Mouse (Mus musculus): Measurements from ENCODE around the gene Ankrd33.

The Ankrd33 gene

DNA sequence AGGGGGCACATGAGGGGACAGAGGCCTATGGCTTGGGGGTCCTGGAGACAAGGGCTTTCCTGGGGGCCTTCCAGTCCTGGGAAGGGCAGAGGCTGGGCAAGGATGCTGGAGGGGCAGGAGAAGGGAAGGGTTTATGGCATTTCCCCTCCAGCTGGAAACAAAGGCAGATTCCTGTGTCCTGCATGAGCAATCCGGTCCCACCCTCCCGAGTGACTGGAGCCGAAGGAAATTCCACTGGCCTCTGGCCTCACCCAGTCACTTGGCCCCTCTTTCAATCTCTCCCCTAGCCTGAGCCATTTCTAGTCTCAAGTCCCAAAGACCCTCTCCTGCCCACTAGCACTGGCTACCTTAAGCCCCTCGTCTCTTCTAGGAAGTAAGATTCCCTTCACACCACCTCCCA is 7.6 kb downstream of the Ankrd33 start:
- no peak for DNase-seq (ENCODE audit: low spot score in 2 of 2)

DNA sequence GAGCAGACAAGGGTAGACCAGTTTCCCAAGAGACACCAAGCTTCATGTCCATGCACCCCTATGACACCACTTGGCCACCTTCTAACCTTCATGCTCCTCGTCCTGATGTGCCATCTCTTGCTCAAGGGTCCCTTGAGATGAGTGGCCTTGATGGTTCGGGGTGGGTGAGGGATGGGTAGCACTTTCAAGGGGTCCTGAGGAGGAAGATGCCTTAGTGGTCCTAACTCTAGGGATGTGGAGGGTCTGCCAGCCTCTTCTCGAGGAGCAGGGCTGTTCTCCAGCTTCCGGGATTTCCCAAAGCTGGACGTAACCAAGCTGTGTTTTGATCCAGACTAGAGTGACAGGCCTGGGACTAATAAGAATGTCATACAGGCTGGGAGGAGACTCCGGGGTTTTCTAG is 10.0 kb downstream of the Ankrd33 start:
- DNase-seq (ENCODE audit: low spot score in 2 of 2), result no peak

DNA sequence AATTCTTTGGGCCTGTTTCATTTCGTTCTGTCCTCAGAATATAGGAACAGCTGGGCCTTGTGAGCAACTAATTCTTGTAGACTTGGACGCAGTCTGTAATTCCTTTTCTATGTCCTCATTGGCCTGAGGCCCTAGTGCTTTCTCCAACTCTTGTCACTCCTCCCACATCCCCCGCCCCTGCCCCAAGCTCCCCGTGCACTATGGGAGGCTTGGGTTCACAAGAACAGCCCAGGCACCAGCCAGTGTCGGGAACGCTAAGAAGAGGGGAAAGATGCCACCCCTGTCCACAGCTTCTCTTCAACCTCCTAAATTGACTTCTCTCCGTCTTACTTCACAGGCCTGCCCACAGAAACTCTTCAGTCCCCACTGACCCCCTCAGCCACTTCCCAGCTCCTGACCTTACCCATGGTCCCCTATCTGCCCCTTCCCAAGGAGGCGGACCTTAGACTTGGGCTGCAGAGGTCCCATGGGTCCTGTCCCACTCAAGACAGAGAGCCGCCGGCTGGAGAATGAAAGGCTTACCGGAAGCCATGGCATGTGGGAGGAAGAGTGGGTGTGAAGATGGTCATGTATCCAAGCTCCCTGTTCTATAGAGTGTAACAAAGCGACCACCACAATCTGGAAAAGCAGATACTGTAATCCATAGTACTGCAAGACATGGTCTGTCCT is 11.5 kb downstream of the Ankrd33 start:
- no peak for DNase-seq (ENCODE audit: low spot score in 2 of 2)

DNA sequence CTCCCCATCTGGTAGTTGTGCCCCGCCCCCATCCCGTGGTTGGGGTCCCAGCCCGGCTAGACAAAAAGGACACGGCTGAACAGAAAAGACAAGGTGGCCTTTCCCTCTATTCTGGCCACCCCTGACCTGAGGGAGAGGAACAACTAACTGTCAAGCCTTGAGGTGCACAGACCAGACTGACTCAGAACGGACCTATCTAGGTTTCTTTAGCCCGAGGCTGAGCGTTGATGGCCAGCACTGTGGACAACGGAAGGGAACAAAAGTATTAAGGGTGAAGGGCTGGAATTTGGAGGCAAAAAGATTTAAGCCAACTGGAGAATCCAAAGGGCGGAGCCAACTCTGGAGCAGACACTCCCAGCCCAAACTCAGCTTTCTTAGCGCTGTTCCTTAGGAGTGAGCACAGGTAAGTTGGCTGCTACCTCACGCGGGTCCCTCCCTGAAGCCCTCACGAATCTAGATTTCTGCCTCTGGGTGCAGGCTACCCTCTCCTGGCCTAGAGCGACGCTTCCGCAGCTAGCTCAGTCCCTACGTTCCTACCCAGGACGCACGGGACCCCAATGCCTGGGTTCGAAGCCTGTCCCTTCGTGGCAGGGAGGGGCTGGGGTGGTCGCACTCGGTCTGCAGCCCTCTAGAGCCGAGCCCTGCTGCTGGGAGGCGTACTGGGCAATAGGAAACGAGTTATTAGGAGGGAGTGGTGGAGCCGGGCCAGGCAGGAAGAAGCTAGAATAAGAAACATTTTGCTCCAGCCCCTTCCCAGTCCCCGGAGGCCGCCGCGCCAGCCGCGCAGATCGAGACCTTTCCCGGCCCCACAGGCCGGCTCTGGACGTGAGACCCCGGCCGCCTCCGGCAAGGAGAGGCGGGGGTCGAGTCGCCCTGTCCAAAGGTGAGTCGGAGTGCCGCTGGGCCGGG is 12.9 kb downstream of the Ankrd33 start, which contains the start of gene Acvrl1:
Gene Acvrl1 (plus strand): TSS at position 342 of the 909 bp plus-strand sequence.
- no peak for DNase-seq (ENCODE audit: low spot score in 2 of 2)

DNA sequence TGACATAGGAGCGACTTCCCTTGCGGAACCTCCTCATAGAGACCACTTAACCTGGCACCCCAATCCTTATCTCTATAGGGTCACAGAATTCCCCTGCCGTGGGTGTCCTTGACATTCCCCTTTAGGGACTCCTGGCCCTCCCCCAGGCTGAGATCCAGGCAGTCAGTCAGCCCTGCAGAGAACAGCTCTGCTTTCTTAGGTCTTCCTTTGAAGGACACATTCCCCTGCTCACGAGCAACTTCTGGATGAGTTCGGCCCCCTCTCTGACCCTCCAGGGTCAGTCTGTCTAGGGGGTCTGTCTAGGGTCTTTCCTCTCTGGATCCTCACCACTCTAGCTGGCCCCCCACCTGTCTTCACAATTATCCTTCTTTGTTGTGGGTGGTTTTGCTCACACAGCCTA is 13.9 kb downstream of the Ankrd33 start:
- DNase-seq (ENCODE audit: low spot score in 2 of 2), result no peak

DNA sequence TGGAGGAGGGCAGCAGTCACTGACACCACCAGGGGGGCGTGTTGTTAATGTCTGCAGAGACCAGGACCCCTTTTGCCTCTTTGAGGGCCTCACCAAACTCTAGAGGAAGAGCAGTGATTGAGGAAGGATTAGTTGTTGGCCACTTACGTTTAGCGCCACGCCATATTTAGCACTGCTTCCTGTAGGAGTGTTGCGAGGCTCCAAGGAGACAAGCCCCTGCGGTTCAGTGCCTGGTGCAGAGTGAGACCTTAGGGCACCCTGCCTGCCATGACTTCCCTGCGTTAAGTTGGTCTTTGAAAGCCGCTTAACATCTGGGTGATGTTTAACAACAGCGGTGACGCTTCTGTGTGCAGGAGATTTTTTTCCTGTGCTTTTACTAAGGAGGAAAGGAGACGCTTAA is 15.9 kb downstream of the Ankrd33 start:
- DNase-seq (ENCODE audit: low spot score in 2 of 2), result no peak

DNA sequence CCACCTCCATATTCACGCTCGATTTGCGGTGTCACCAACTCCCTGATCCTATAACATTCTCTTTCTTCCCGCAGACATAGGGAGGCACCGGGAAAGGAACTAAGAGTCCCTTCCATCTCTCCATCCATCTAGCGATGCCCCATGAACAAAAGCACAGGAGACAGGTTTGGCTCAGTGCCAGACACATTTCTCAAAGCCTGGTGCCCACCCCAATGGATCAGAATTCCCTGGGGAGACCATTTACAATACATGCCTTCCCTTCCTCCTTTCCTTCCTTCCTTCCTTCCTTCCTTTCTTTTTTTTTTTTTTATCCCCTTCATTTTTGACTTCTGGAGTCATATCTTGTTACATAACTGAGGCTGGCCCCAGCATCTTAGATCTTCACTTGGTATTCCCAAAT is 16.5 kb downstream of the Ankrd33 start:
- no peak for DNase-seq (ENCODE audit: low spot score in 2 of 2)

DNA sequence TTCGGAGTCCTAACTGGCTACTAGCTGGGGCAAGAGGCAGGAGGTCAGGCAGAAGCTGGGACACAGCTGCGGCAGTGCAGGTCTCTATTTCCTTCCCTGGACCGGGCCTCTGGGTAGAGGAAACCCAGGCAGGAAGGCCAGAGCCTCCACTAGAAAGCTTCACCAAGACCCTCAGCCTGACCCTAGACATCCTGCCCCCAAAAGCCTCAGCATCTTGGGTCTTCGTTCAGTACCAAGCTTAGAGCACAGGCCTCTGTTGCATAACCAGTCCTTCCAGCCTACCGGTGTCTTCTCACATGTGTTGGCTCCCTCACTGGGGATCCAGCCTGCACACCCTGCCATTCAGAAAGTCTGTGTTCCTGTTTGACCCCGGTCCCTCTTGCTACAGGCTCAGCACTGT is 17.2 kb downstream of the Ankrd33 start:
- DNase-seq (ENCODE audit: low spot score in 2 of 2), result no peak

DNA sequence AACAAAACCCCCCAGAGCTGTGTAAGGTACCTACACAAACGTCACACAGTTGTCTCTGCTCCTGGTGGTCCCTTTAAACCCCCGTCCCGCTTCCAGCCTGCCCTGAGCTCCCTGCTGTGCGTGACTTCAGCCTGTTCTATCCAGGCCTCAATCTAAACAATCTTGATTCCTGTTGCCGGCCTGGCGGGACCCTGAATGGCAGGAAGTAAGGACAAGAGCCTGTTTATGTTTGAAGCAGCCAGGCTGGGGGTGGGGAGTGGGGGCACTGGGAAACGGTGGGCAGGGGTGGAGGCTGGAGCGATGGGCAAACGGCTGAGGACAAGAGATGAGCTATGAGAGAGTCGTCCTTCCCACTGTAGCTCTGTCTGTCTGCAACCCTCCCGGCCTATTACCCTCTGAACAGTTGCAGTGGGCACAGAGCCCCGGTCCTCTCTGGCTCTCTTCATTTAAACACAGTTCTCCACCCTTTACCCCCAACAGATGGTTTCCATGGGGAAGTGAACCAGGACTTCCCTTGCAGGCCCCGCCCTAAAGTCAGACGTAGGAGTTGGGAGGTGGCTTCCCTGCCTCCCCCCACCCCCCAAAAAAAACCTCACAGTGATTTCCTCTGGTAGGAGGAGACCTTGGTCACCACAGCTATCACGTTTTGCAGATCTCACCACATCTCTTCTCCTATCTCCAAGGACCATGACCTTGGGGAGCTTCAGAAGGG is 18.6 kb downstream of the Ankrd33 start:
- no peak for DNase-seq (ENCODE audit: low spot score in 2 of 2)

DNA sequence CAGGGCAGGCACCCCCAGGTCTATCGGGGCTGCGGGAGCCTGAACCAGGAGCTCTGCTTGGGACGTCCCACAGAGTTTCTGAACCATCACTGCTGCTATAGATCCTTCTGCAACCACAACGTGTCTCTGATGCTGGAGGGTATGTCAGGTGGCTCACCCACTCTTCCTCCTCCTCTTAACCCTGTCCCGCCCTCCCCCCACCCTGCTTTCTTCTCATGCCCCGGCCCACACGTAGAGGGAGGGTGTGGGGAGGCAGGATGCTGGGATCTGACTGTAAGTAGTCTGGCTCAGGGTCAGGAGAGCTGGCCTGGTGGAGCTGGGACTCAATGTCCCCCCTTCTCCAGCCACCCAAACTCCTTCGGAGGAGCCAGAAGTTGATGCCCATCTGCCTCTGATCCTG is 19.9 kb downstream of the Ankrd33 start:
- DNase-seq (ENCODE audit: low spot score in 2 of 2), result no peak

DNA sequence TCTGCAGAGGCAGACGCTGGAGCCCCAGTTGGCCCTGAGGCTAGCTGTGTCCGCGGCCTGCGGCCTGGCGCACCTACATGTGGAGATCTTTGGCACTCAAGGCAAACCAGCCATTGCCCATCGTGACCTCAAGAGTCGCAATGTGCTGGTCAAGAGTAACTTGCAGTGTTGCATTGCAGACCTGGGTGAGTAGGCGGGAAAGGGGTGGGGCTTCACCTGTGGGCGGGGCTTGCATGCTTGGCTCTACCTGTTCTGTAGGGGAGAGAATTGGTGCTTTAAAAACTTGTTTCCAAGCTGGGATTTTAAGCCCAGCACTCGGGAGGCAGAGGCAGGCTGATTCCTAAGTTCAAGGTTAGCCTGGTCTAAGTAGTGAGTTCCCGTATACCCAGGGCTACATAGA is 21.9 kb downstream of the Ankrd33 start:
- DNase-seq (ENCODE audit: low spot score in 2 of 2), result no peak

DNA sequence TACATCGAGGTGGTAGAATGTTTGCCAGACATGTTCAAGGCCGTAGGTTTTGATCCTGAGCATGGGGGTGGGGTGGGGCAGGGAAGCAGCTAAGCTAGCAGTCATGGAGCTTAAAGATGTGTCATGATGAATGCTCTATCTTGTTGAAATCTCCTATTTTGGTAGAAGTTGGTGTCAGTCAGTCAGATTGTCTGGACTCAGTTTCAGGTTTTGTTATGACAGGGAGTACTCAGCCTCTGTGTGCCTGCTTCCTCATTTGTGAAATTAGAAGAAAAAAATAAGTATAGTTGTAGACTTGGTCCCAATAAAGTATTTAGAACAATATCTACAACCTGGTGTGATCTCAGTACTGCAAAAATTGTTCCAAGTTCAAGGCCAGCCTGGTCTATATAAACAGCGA is 23.1 kb downstream of the Ankrd33 start:
- DNase-seq (ENCODE audit: low spot score in 2 of 2), result no peak

DNA sequence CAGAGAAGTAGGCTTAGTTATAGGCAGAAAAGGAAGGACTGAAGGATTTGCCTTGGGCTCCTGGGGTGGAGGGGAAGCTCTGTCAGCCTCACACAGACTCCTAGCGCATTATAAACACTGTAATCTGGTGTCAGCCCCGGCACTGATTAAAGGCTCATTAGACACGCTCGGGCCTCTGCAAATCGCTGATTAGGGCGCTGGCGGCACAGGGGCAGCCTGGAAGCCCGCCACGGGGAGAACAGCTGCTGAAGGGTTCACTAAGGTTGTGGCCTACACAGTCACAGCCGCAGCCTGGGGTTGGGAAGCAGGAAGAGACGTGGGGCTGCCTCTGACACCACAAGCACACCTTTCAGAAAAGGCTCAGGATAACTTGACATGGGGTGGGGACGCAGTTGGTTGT is 24.3 kb downstream of the Ankrd33 start:
- no peak for DNase-seq (ENCODE audit: low spot score in 2 of 2)

DNA sequence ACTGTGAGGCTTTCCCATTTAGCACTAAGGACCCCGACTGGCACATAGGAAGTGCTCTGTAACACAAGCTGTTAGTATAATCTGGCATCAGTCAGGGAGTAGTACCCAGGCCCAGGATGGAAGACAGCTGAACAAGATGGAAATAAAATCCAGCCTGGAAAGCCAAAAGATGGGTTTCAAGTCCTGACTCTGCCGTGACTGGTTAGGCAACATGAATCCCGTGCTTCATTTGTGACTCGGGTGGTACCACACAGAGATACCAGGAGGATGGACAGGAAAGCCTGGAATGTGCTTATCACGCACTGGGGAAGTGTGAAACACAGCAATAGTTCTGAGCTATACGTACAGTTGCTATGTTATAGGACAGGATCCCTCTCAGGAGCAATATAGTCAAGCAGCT is 25.0 kb downstream of the Ankrd33 start:
- no peak for DNase-seq (ENCODE audit: low spot score in 2 of 2)

DNA sequence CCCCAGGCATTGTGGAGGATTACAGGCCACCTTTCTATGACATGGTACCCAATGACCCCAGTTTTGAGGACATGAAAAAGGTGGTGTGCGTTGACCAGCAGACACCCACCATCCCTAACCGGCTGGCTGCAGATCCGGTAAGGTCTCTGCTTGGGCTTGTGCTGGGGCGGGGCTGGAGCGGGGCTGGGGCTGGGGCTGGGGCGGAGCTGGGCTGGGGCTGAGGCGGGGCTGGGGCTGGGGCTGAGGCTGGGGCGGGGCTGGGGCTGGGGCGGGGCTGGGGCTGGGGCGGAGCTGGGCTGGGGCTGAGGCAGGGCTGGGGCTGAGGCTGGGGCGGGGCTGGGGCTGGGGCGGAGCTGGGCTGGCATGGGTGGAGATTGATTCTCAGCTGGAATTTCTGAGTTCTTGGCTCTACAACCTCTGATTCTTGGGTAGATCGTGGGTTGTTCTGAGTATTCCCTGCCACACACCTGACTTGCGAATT is 25.5 kb downstream of the Ankrd33 start:
- no peak for DNase-seq (ENCODE audit: low spot score in 2 of 2)

DNA sequence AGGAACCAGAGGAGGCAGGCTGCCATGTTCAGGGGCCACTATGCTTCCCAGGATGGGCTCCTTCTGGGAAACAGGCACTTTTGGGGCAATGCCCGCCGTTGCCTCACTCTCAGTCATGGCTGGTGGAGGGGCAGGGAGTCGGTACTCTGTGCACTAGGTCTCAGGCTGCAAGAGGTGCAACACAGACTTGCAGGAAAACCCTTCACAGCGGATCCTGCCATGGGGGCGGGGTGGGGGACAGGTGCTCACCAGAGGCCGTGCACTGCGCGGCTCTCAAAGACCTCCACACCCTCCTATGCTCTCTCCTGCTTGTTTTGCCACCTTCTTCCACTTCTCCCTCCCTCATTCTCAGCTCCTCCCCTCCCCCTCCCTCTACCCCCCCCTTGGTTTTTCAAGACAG is 27.1 kb downstream of the Ankrd33 start:
- no peak for DNase-seq (ENCODE audit: low spot score in 2 of 2)

DNA sequence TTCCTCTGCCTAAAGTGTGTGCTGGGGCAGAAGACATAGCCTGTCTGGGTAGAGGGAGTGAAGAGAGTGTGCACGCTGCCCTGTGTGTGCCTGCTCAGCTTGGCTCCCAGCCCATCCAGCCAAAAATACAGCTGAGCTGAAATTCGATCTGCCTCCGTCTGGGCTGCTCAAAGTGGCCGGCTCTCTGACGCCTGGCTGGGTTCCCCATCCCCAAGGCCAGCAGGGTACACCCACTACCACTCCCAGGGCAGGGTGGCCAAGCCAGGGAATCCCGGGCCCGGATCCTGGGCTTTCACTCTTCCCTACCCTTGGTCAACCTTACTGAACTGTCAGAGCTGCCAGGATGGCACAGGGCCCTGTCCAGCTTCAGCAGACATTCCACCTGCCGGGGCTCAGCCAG is 27.9 kb downstream of the Ankrd33 start:
- DNase-seq (ENCODE audit: low spot score in 2 of 2), result no peak

DNA sequence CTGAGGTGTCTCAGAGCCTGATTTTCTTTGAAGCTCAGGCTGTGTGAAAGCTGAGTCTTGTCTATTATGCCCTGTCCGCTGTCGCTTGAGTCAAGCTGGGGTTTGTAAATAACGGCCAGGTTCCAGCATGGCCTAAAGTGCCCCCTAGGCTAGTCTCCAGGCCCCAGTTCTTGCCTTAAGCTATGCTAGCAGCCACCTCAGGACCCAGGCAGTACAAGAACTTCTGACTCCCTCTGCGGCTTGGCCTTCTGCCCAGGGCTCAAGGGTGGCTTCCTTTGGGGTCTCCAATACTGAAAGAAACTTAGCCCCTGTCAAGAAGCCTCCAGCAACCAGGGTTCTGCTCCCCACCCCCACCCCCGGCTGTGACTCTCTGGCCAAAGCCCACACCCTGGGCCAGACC is 28.6 kb downstream of the Ankrd33 start:
- no peak for DNase-seq (ENCODE audit: low spot score in 2 of 2)

DNA sequence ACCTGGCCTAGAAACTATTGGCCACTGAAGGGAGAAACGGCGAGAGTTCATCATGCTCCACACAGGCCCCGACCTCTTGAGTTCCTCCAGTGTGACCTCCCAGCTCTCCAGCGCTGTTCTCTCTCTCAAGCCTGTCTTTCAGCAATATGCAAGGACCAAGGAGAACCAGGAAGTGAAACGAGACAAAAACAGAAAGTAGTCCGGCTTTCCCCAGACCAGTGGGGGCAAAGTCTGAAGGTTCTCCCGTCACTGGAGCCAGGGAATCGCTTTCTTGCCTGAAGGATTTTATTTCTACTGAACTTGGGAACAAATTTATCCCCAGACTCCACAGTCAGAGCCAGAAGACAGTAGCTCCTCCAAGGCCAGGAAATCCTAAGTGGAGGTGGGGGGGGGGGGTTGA is 29.2 kb downstream of the Ankrd33 start:
- no peak for DNase-seq (ENCODE audit: low spot score in 2 of 2)

DNA sequence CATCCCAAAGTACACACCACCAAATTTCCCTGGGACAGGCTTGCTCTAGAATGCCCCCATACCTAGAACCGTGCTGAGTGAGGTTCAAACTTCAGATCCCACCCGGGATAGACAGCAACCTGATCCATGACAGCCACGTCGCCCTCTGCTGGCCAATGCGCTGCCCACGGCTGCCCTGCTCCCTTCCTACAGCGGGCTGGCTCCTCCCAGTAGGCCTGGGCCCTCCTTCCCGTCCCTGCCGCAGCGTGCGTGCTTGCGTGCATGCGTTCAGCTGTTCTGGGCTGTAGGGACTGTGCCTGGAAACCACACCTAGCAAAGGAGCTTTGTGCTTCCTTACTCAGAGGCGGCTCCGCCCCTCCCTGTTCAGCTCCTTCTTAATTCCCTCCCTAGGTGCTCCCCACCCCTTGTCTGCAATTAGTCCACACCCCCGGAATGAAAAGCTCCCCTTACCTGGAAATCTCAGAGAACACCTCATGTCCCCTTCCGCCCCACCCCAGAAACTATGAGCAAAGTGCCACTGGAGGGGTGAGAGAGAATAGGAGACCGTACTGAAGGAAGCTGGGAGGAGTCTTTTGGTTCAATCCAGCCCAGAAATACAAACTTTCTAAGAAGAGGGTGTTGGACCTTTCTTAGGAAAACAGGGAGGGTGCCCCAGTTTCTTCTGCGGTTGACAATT is 30.0 kb downstream of the Ankrd33 start:
- DNase-seq (ENCODE audit: low spot score in 2 of 2), result peak; percentile 85 to 92

DNA sequence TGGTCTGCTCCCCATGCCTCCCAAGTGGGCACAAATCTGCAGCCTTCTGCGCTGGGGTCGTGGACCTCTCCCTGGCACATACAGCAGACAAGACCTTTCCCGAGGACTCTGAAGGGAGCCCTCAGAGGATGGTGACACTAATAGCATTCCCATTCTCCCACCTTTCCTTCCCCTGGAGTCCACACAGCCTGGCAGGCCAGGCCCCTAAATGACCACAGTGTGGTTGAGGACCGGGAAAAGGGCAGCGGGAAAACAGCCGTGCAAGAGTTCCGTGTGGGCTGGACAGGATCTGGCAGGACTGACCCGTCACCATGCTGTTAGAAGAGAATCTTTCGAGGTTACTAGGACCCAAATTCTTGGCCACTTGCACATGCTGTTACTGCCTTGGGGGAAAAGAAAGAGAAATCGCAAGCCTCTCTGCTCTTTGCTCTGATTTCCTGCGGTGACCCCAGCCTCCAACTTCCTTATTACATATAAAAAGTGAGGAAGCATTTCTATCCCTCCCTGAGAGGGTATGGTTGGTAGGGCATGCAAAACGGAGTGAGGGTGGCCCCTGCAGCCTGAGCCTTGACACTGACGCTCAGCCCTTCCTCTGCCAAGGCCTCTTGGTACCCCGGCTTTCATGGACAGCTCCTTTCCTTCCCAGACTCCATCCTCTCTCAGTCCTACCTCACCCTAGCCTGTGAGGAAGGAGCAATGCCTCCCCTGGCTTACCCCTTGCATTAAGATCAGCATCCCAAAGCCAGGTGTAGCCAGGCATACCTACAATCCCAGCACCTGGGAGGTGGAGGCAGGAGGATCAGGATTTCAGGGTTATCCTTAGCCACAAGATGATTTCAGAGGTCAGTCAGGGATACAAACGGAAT is 30.8 kb downstream of the Ankrd33 start:
- DNase-seq (ENCODE audit: low spot score in 2 of 2), result peak in 1 of 2 experiments; percentile 59
